Mouse (Mus musculus) testis, adult 2 months (tissue): ENCODE data around the gene Lrrc4.

Experiments used
- CTCF ChIP-seq: fragments of 200-500 bp; IDR thresholded peaks from 2 replicates; pipeline ENCODE4 v1.5.1; 2012; ENCODE audit warnings: low read depth, mild to moderate bottlenecking, inconsistent platforms, low read length, moderate library complexity; ENCODE audit not compliant: control insufficient read depth, insufficient read depth, insufficient replicate concordance
- POLR2A ChIP-seq: fragments of 200-500 bp; IDR thresholded peaks from 2 replicates; pipeline ENCODE4 v1.6.1; 2012; ENCODE audit warnings: low read depth, mild to moderate bottlenecking, inconsistent platforms, low read length, moderate library complexity; ENCODE audit not compliant: control insufficient read depth

- TF ChIP-seq POLR2A (no peak), CTCF (no peak)
These were observed 196.5 kb downstream of the Lrrc4 start for GRCm38 (mm10) chr6:28635092-28635491.
